Mouse (Mus musculus) lung, postnatal 0 days (tissue): ENCODE results near the gene Aamp.

Source experiments
- CTCF ChIP-seq: IDR thresholded peaks from 2 replicates; pipeline ENCODE4 v1.5.1; 2016; ENCODE audit warnings: antibody characterized with exemption, mild to moderate bottlenecking
- EP300 ChIP-seq: IDR thresholded peaks from 2 replicates; pipeline ENCODE4 v1.6.1; 2016; ENCODE audit warnings: antibody characterized with exemption, mild to moderate bottlenecking, control low read depth

GRCm38 (mm10) chr1:74236590-74237317 lies 47.8 kb downstream of the Aamp start:
- TF ChIP-seq CTCF = peak; percentile 21
- no peak for TF ChIP-seq EP300
